Mouse (Mus musculus): ENCODE data around the gene Bcl3. TPM values are rescaled to one million over a fixed set of nuclear protein-coding genes. Genes with fewer than 3 reads are reported as not detected.

Bcl3 gene
- total RNA-seq, 2 experiments from 2014 or later = 3.0 to 3.9 TPM

- intact Hi-C loops (cut with DNase I) = no loop called here
- DNase-seq (ENCODE audit: low spot score) = no peak
Observed at GRCm38 (mm10) chr7:19840371-19840770, 17.8 kb upstream of the Bcl3 start.

- DNase-seq (ENCODE audit: low spot score) = no peak
- intact Hi-C loops (cut with DNase I) = no loop called here
Observed at GRCm38 (mm10) chr7:19836843-19837242, 14.3 kb upstream of the Bcl3 start.

DNA sequence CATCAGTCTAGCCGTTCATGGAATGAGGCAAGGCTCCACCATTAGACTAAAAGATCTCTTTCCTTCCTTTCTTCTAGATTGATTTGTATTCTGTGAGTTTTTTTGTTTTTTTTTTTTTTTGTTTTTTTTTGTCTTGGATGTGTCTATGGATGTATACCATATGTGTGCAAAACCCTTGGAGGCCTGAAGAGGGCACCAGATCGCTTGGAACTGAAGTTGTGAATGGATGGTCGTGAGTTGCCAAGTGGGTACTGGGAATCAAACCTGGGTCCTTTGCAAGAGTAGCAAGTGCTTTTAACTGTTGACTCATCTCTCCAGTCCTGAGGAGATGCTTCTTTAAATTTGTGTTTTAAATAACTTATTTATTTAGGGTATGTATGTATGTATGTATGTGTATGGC lies 11.5 kb upstream of the Bcl3 start:
- DNase-seq (ENCODE audit: low spot score) = no peak
- intact Hi-C loops (cut with DNase I) = no loop called here

DNA sequence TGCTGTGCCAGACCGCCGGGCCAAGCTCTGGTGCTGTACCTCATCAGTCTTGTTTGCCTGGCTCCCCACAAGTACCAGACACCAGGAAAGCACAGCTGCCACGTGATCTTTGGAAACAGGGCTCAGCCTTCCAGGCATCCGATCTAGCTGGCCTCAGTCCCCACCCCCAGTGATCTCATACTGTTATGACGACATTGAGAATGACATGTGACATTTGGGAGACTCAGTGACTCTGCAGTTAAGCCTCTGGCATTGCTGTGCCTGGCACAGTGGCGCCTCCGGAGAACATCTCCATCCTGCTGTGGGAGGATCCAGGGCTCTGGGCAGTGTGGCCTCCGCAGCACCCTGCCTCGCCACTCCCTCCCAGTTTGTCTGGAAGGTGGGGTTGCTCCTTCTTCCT lies 9.3 kb upstream of the Bcl3 start:
- no peak for DNase-seq (ENCODE audit: low spot score)
- intact Hi-C loops (cut with DNase I) = no loop called here

- intact Hi-C loops (cut with DNase I) = no loop called here
- peak; percentile 92 for DNase-seq (ENCODE audit: low spot score)
Observed at GRCm38 (mm10) chr7:19830682-19831156, 8.1 kb upstream of the Bcl3 start.

GRCm38 (mm10) chr7:19829694-19830093 lies 7.1 kb upstream of the Bcl3 start:
- no peak for DNase-seq (ENCODE audit: low spot score)
- intact Hi-C loops (cut with DNase I) = no loop called here

DNA sequence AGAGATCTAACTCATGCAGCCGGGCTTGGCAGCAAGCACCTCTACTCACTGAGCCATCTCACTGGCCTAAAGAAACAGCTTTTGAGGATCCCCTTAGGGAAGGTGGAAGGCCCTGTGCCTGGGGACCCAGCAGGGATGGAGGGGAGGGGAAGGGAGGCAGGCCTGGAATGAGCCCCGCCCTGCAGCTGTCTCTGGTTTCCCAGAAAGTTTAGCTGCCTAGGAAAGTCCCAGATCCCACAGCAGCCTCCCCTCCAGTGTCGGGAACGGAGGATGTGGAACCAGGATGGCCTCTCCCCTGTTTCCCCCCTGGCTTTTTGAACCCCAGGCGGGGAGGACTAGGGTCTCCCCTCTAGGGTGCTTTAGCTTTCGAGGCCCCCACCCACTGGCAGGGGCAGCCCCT lies 4.2 kb upstream of the Bcl3 start:
- no peak for DNase-seq (ENCODE audit: low spot score)
- intact Hi-C loops (cut with DNase I) = no loop called here

DNA sequence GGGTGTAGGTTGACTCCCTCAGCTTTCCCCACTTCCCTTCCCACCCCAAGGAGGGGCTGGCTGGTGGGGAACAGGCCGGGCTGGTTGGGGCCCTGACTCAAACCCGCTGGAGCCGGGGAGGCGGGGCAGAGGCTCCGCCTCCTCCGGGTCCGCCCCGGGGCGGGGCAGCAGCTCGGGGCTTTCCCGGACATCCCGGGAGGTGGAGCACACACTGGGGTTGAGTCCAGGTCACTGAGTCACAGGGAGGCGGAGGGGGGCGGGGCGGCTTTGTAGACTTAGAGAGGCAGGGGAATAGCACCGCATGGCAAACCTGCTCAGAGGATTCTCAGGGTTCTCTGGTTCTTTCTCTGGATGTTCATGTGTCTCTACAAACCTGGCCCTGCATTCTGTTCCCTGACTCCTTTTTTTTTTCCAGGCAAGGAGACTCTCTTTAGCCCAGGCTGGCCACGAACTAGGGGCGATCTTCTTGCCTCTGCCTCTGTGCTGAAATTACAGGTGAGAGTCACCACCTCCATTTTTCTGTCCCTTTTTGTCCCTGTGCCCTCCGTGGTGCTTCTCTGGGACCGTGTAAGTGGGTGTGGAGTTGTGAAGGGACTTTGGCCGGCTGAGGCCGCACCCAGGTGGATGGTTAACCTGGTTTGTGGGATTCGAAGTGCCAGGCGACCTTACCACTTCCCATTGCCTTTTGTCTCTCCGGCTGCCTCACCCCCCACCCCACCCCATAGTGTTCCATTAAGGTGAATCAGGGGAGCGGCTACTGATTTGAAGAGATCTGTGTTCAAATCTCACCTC lies 1.8 kb upstream of the Bcl3 start:
- peak; percentile 86 for DNase-seq (ENCODE audit: low spot score)
- intact Hi-C loops (cut with DNase I) = no loop called here

DNA sequence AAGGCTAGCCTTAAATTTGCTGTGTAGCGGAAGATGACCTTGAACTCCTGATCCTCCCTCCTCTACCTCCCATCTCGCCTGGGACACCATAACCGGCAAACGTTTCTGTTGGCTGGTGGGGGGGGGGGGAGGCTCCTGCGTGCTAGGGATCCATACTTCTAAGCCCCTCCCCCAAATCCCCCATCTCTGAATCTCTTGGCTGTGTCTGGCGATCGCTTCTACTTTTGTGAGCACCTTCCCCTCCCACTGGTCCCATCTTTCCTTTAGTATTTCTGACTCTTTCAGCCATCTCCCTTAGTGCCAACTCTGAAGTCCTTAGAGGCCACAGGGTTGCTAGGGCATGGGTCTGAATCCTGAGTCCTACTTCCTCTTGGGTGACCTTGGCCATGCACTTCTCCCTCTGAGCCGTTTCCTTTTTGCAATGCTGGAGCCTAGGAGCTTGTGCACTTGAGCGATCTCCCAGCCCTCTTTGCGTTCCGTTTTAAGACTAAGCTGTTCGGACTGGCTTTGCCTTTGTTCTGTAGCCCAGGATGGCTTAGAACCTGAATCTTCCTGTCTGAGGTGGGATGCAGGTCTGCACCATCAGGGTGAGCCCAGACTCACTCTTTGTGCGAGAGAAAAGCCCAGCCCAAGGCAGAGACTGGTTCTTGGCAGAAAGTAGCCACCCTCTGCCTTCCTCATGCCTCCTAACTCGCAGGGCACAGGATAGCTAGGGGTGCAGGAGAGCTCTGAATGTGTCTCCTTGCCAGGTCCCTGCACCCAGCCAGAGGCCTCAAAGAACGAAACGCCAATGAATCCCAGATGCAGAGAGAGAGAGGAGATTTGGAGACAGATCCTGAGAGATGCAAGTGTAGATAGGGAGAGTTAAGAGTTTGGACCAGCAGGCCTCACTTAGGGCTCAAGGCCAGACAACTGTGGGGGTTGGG lies 949 bp upstream of the Bcl3 start:
- intact Hi-C loops (cut with DNase I) = no loop called here
- no peak for DNase-seq (ENCODE audit: low spot score)

DNA sequence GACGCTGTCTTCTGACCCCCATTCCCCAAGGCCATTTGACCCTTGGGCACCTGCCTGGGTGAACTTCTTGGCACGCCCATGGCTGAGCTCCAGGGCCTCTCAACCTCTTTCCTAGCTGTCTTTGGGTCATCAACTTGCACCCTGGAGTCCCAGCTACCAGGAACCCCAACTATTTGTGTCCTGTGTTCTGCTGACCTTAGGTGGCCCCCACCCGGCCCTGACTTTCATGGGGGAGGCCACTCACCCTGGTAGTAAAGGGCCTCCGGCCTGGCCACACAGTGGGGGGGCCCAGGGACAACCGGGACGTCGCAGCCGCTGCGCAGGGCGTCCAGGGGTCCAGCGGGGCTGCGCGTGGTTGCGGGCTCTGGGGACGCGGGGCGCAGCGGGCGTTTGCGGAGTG lies 377 bp downstream of the Bcl3 start:
- intact Hi-C loops (cut with DNase I) = no loop called here
- no peak for DNase-seq (ENCODE audit: low spot score)

- intact Hi-C loops (cut with DNase I) = no loop called here
- DNase-seq (ENCODE audit: low spot score) = no peak
Observed at GRCm38 (mm10) chr7:19821633-19822032, 937 bp downstream of the Bcl3 start.

GRCm38 (mm10) chr7:19820347-19821048 lies 2.1 kb downstream of the Bcl3 start:
- no peak for DNase-seq (ENCODE audit: low spot score)
- intact Hi-C loops (cut with DNase I) = no loop called here

- intact Hi-C loops (cut with DNase I) = no loop called here
- DNase-seq (ENCODE audit: low spot score) = no peak
Observed at GRCm38 (mm10) chr7:19818875-19819274, 3.7 kb downstream of the Bcl3 start.

DNA sequence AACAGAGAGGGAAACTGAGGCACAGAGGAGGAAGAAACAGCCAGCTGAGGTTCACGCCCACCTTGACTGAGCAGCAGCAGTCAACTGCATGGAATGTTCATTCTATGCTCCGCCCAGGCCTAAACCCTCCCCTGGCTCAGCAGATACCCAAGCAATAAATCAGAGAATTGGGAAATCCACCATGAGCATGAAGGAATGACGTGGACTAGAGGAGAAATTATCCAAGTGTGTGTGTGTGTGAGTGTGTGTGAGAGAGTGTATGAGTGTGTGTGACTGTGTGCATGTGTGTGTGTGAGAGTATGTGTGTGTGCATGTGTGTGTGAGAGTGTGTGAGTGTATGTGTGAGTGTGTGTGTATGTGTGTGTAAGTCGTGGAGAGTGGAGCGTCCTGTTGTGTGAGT lies 4.1 kb downstream of the Bcl3 start:
- intact Hi-C loops (cut with DNase I) = no loop called here
- DNase-seq (ENCODE audit: low spot score) = no peak

DNA sequence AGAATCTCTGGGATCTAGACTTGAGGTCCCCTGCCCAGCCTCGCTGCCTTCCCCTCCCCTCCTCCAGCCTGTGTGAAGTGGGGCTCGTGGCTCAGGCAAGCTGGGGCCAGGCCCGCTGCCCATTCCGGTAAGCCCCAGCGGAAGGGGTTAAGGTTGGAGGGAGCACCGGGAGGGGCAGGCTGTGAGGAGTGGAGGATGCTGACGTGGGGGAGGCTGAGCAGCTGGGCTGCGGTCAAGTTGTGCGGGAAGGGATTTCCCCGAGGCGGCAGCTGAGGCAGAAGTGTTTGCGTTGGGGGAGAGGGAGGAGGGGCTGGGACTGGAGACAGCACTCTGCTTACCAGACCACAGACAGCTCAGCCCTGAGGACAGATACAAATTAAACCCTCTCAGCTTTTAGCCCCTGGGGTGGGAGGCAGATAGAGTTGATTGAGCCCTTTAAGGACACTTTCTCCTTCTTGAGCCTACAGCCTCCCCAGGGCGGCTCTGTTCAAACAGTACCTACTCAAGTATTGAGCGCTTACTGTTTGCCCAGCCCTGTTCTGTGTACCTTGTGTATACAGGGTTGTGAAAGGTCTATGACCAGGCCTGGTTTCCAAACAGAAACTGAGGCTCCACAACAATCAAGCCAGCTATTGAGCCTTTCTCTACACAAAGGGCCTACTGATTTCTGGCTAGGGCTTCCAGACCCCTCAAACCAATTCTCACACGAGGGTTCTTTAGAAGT lies 5.0 kb downstream of the Bcl3 start:
- DNase-seq (ENCODE audit: low spot score) = peak; percentile 61
- intact Hi-C loops (cut with DNase I) = no loop called here

DNA sequence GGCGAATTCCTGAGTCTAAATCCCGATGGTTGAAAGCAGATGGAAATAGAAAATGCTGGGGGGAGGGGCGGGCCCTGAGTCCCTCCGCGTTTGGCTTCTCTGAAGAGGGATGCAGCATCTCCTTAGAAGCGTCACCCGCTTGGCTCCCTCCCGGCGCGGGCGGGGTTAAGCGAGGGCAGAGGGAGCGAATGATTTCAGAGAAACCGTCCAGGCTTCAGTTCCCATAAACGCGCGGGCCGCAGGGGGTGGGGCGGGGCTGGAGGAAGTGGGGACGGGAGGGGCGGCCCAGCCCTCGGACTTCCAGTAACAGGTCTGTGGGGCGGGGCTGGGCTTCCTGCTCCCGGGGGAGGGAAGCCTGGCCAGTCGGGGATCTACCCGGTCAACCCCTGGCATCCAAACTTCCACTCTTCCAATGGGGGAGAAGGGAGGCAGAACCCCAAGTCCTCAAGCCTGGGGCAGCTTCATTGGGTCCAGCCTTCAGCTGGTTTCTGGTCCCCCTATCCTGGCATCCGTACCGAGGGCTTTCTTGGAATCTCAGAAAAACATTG lies 6.3 kb downstream of the Bcl3 start:
- intact Hi-C loops (cut with DNase I) = no loop called here
- DNase-seq (ENCODE audit: low spot score) = peak; percentile 83

DNA sequence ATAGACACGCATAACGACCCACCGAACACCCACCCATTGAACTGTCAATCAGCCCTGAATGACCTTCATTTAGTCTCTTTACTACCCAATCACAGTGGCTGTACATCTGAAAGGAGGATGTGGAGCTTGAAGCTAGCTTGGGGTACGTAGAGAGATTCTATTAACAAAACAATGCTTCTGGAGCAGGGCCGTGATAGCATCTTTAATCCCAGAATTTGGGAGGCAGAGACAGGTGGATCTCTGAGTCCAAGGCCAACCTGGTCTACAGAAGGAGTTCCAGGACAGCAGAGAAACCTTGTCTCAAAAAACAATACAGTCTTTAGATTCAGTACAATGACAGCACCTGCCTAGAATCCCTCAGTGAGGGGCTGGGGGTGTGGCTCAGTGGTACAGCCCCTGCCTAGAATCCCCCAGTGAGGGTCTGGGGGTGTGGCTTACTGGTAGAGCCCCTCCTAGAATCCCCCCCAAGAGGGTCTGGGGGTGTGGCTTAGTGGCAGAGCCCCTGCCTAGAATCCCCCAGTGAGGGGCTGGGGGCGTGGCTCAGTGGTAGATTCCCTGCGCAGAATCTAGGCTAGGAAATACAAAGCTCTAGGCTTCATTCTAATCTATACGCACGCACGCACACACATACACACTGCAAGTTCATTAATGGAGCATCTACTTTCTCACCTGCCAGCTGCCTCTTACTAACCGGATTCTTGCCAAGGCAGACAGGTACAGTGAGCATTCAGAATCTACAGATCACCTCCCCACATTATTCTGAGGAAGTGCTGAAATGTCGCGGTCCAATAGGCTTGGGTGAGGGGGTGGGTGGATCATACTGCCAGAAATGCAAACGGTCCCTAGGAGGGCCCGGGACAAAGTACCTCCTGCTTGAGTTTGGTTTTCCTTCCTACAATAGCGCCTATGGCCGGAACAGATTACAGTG lies 7.0 kb downstream of the Bcl3 start:
- no peak for DNase-seq (ENCODE audit: low spot score)
- intact Hi-C loops (cut with DNase I) = no loop called here

DNA sequence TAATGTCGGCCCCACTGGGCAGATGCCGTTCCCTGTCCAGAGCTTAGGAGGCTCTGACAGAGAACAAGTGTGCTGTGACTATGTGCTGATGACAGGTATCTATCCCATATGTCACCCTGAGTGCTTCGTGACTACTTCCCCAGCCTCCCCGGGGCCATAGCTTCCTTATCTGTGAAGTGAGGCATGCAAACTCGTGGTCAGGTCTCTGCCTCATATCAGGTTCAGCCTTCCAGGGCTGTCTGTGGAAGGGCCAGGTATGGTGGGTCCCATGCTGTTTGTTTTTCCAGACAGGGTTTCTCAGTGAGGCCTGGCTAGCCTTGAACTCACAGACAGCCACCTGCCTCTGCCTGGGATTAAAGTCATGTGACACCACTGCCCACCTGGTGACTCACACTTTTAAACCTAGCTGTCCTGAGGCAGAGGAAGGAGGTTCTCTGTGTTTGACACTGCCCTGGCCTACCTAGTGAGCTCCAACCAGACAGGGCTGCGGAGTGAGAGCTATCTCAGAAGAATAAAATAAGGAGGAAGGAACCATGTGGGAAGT lies 8.9 kb downstream of the Bcl3 start:
- DNase-seq (ENCODE audit: low spot score) = no peak
- intact Hi-C loops (cut with DNase I) = no loop called here
